Mouse (Mus musculus): ENCODE data around the gene Cpne4. TPM values are rescaled to one million over a fixed set of nuclear protein-coding genes. Genes with fewer than 3 reads are reported as not detected.

The Cpne4 gene
- total and polyA plus RNA-seq, 3 experiments: not detected

- H3K9me3 ChIP-seq (replicated peaks; ENCODE audit: insufficient read depth, low read length): no peaks in the 10 kb centered on the region
- no peak for DNase-seq (ENCODE audit: low read depth, low spot score)
- H3K4me1 ChIP-seq (ENCODE audit: control insufficient read depth in 1 of 2, insufficient read depth in 2 of 2, low read length in 2 of 2): no peaks in the 10 kb centered on the region
- no peaks in the 10 kb centered on the region for H3K36me3 ChIP-seq (ENCODE audit: control insufficient read depth in 1 of 2, insufficient read depth in 2 of 2, low read length in 2 of 2)
- H3K79me2 ChIP-seq (ENCODE audit: control insufficient read depth, insufficient read depth, low read length, poor library complexity): no peaks in the 10 kb centered on the region
- no peak overlapping the region for H3K4me3 ChIP-seq (ENCODE audit: control insufficient read depth in 1 of 2, insufficient read depth in 1 of 2, low read depth in 2 of 2, low read length in 2 of 2)
- H3K27me3 ChIP-seq (ENCODE audit: control insufficient read depth in 1 of 2, insufficient read depth in 2 of 2, low read length in 2 of 2): no peaks in the 10 kb centered on the region
- no peak for TF ChIP-seq MAZ (IDR thresholded peaks at IDR 0.05; ENCODE audit: low read depth, low read length)
- no peak for TF ChIP-seq RAD21 (IDR thresholded peaks at IDR 0.05; ENCODE audit: low read depth, low read length)
- TF ChIP-seq KAT2A (conservative IDR thresholded peaks at IDR 0.05; ENCODE audit: low read depth, low read length): no peak
- no peak for TF ChIP-seq NELFE (IDR thresholded peaks at IDR 0.05; ENCODE audit: low read depth, low read length)
- no peak for TF ChIP-seq CTCF (IDR thresholded peaks at IDR 0.05 in 2 of 3, conservative IDR thresholded peaks at IDR 0.05 in 1 of 3; ENCODE audit: control insufficient read depth in 1 of 3, insufficient read depth in 1 of 3, low read depth in 2 of 3, low read length in 3 of 3, poor library complexity in 1 of 3, severe bottlenecking in 1 of 3)
- no peak for TF ChIP-seq ZNF384 (IDR thresholded peaks at IDR 0.05; ENCODE audit: low read depth, low read length)
- no peak for TF ChIP-seq UBTF (IDR thresholded peaks at IDR 0.05; ENCODE audit: borderline replicate concordance, insufficient read depth, low read depth, low read length)
- TF ChIP-seq MAFK (IDR thresholded peaks at IDR 0.05; ENCODE audit: borderline replicate concordance, low read depth, low read length): no peak
- no peak for TF ChIP-seq SMC3 (IDR thresholded peaks at IDR 0.05; ENCODE audit: low read depth, low read length)
- H3K9ac ChIP-seq (ENCODE audit: control insufficient read depth, low read depth, low read length, poor library complexity, severe bottlenecking): no peak overlapping the region
- no peak overlapping the region for H3K27ac ChIP-seq (ENCODE audit: control insufficient read depth, low read depth, low read length)
Observed at GRCm38 (mm10) chr9:104676665-104677064, 129.6 kb downstream of the Cpne4 start.

GRCm38 (mm10) chr9:104678571-104678970, 131.5 kb downstream of the Cpne4 start:
- no peak for DNase-seq (ENCODE audit: low read depth, low spot score)
- Histone ChIP-seq H3K4me3 (ENCODE audit: control insufficient read depth in 1 of 2, insufficient read depth in 1 of 2, low read depth in 2 of 2, low read length in 2 of 2) (no peak overlapping the region), H3K9me3 (replicated peaks; ENCODE audit: insufficient read depth, low read length) (no peaks in the 10 kb centered on the region), H3K27me3 (ENCODE audit: control insufficient read depth in 1 of 2, insufficient read depth in 2 of 2, low read length in 2 of 2) (no peaks in the 10 kb centered on the region), H3K4me1 (ENCODE audit: control insufficient read depth in 1 of 2, insufficient read depth in 2 of 2, low read length in 2 of 2) (no peaks in the 10 kb centered on the region), H3K79me2 (ENCODE audit: control insufficient read depth, insufficient read depth, low read length, poor library complexity) (no peaks in the 10 kb centered on the region), H3K27ac (ENCODE audit: control insufficient read depth, low read depth, low read length) (no peak overlapping the region), H3K9ac (ENCODE audit: control insufficient read depth, low read depth, low read length, poor library complexity, severe bottlenecking) (no peak overlapping the region), H3K36me3 (ENCODE audit: control insufficient read depth in 1 of 2, insufficient read depth in 2 of 2, low read length in 2 of 2) (no peaks in the 10 kb centered on the region)
- TF ChIP-seq BHLHE40 (IDR thresholded peaks at IDR 0.05; ENCODE audit: borderline replicate concordance, low read depth, low read length): no peak
- TF ChIP-seq MAX (IDR thresholded peaks at IDR 0.05; ENCODE audit: low read length): no peak
- no peak for TF ChIP-seq UBTF (IDR thresholded peaks at IDR 0.05; ENCODE audit: borderline replicate concordance, insufficient read depth, low read depth, low read length)
- TF ChIP-seq ZNF384 (IDR thresholded peaks at IDR 0.05; ENCODE audit: low read depth, low read length): no peak
- TF ChIP-seq POLR2A (IDR thresholded peaks at IDR 0.05; ENCODE audit: control insufficient read depth in 1 of 2, insufficient read depth in 1 of 2, low read depth in 1 of 2, low read length in 2 of 2, poor library complexity in 1 of 2): no peak
- no peak for TF ChIP-seq SMC3 (IDR thresholded peaks at IDR 0.05; ENCODE audit: low read depth, low read length)

GRCm38 (mm10) chr9:104687051-104687450, 140.0 kb downstream of the Cpne4 start:
- H3K9ac ChIP-seq (ENCODE audit: control insufficient read depth, low read depth, low read length, poor library complexity, severe bottlenecking): no peak overlapping the region
- TF ChIP-seq ZMIZ1 (IDR thresholded peaks at IDR 0.05; ENCODE audit: low read depth, low read length): no peak
- no peak for TF ChIP-seq MXI1 (IDR thresholded peaks at IDR 0.05; ENCODE audit: low read depth, low read length)
- no peak for TF ChIP-seq ETS1 (IDR thresholded peaks at IDR 0.05; ENCODE audit: low read depth, low read length)
- no peak for TF ChIP-seq ZC3H11A (IDR thresholded peaks at IDR 0.05; ENCODE audit: low read depth, low read length)
- TF ChIP-seq POLR2A (IDR thresholded peaks at IDR 0.05; ENCODE audit: control insufficient read depth in 1 of 2, insufficient read depth in 1 of 2, low read depth in 1 of 2, low read length in 2 of 2, poor library complexity in 1 of 2): no peak
- no peak for TF ChIP-seq TBP (IDR thresholded peaks at IDR 0.05; ENCODE audit: low read depth, low read length)
- no peak for TF ChIP-seq MAZ (IDR thresholded peaks at IDR 0.05; ENCODE audit: low read depth, low read length)
- no peak for TF ChIP-seq CHD1 (IDR thresholded peaks at IDR 0.05; ENCODE audit: low read depth, low read length)
- no peaks in the 10 kb centered on the region for H3K79me2 ChIP-seq (ENCODE audit: control insufficient read depth, insufficient read depth, low read length, poor library complexity)
- H3K4me1 ChIP-seq (ENCODE audit: control insufficient read depth in 1 of 2, insufficient read depth in 2 of 2, low read length in 2 of 2): no peaks in the 10 kb centered on the region
- no peak overlapping the region for H3K27ac ChIP-seq (ENCODE audit: control insufficient read depth, low read depth, low read length)
- no peak overlapping the region for H3K4me3 ChIP-seq (ENCODE audit: control insufficient read depth in 1 of 2, insufficient read depth in 1 of 2, low read depth in 2 of 2, low read length in 2 of 2)
- H3K9me3 ChIP-seq (replicated peaks; ENCODE audit: insufficient read depth, low read length): no peaks in the 10 kb centered on the region
- DNase-seq (ENCODE audit: low read depth, low spot score): no peak
- no peaks in the 10 kb centered on the region for H3K36me3 ChIP-seq (ENCODE audit: control insufficient read depth in 1 of 2, insufficient read depth in 2 of 2, low read length in 2 of 2)
- no peaks in the 10 kb centered on the region for H3K27me3 ChIP-seq (ENCODE audit: control insufficient read depth in 1 of 2, insufficient read depth in 2 of 2, low read length in 2 of 2)

Data from MEL (cell line).